In genomic region chr10:13528155-13528554, GRCm38 (mm10) we compare ENCODE assay signal across 24 mouse cellular contexts. TPM values are rescaled to one million over a fixed set of nuclear protein-coding genes. Genes with fewer than 3 reads are reported as not detected.
DNase-seq lines count a peak whose midpoint lies in the region; ATAC-seq and TF ChIP-seq lines count a peak whose summit lies in the region.
"Had no signal": no experiment of that assay in that cellular context is flagged by ENCODE, and none has a peak within 500 bp of the region (broad histone marks: within the 10 kb centered on the region; RNA-seq: fewer than 3 reads in every experiment).

No protein-coding gene starts in this region.

- no peaks in the 10 kb centered on the region for H3K4me1 ChIP-seq in heart, embryonic 12.5 days (replicated peaks)
- H3K4me1 ChIP-seq in liver, postnatal 0 days (ENCODE audit: insufficient read depth) = no peaks in the 10 kb centered on the region
- H3K4me1 ChIP-seq in intestine, postnatal 0 days (replicated peaks; ENCODE audit: control insufficient read depth, insufficient read depth, low read length) = no peaks in the 10 kb centered on the region
- H3K4me1 ChIP-seq: embryonic facial prominence, embryonic 10.5 days; embryonic facial prominence, embryonic 12.5 days; forebrain, embryonic 13.5 days had no signal

- no peak overlapping the region for H3K9ac ChIP-seq in heart, embryonic 12.5 days
- H3K9ac ChIP-seq in liver, postnatal 0 days (replicated peaks) = no peak overlapping the region
- no peak overlapping the region for H3K9ac ChIP-seq in intestine, postnatal 0 days (ENCODE audit: low read depth, low read length)
- H3K9ac ChIP-seq: embryonic facial prominence, embryonic 12.5 days; forebrain, embryonic 13.5 days had no signal

- H3K9me3 ChIP-seq in heart, embryonic 12.5 days (replicated peaks) = no peaks in the 10 kb centered on the region
- no peaks in the 10 kb centered on the region for H3K9me3 ChIP-seq in liver, postnatal 0 days (ENCODE audit: low read length)
- H3K9me3 ChIP-seq in intestine, postnatal 0 days (ENCODE audit: control insufficient read depth) = no peaks in the 10 kb centered on the region
- H3K9me3 ChIP-seq: embryonic facial prominence, embryonic 10.5 days; embryonic facial prominence, embryonic 12.5 days; forebrain, embryonic 13.5 days; G1E had no signal

- TF ChIP-seq CTCF in liver, postnatal 0 days (IDR thresholded peaks at IDR 0.05; ENCODE audit: low read depth) = no peak
- TF ChIP-seq CTCF in intestine, postnatal 0 days (IDR thresholded peaks at IDR 0.05; ENCODE audit: low read depth) = no peak

- H3K36me3 ChIP-seq in heart, embryonic 12.5 days = peaks cover 43% of the 10 kb centered on the region
- H3K36me3 ChIP-seq in liver, postnatal 0 days (replicated peaks; ENCODE audit: insufficient read depth, low read length) = peaks cover 28% of the 10 kb centered on the region
- H3K36me3 ChIP-seq in intestine, postnatal 0 days (ENCODE audit: control insufficient read depth, insufficient read depth) = peaks cover 29% of the 10 kb centered on the region

- no peak for TF ChIP-seq EP300 in liver, postnatal 0 days (IDR thresholded peaks at IDR 0.05; ENCODE audit: low read depth)

- H3K27me3 ChIP-seq in heart, embryonic 12.5 days (replicated peaks) = no peaks in the 10 kb centered on the region
- no peaks in the 10 kb centered on the region for H3K27me3 ChIP-seq in liver, postnatal 0 days (ENCODE audit: insufficient read depth, low read length)
- no peaks in the 10 kb centered on the region for H3K27me3 ChIP-seq in intestine, postnatal 0 days (replicated peaks; ENCODE audit: control insufficient read depth, insufficient read depth, low read length)
- H3K27me3 ChIP-seq: CH12.LX; embryonic facial prominence, embryonic 12.5 days; forebrain, embryonic 13.5 days; Patski had no signal

- peak; percentile 71 for DNase-seq in heart, adult 11 months
- no peak for DNase-seq in liver, postnatal 0 days
- DNase-seq in liver = no peak
- DNase-seq in lung, adult 18-20 months = no peak
- no peak for DNase-seq in layer of hippocampus, postnatal 14 days (ENCODE audit: low spot score in 2 of 2)
- DNase-seq: adrenal gland, adult 8-10 months; adrenal gland, postnatal 14 days; adrenal gland, postnatal 36 days; B cell, adult 2 months; cerebellum, adult 11-12 months; cerebellum, adult 2 months; cerebellum, adult 9-10 months; cerebellum, postnatal 10 days; cerebellum, postnatal 25 days had no signal

- H3K4me3 ChIP-seq in heart, embryonic 12.5 days = no peak overlapping the region
- H3K4me3 ChIP-seq in liver, postnatal 0 days (ENCODE audit: low read depth, low read length) = no peak overlapping the region
- no peak overlapping the region for H3K4me3 ChIP-seq in intestine, postnatal 0 days (ENCODE audit: low read depth, low read length)
- H3K4me3 ChIP-seq: embryonic facial prominence, embryonic 10.5 days; embryonic facial prominence, embryonic 12.5 days; forebrain, embryonic 13.5 days had no signal

- H3K4me2 ChIP-seq in heart, embryonic 12.5 days = no peak overlapping the region
- H3K4me2 ChIP-seq in liver, postnatal 0 days (ENCODE audit: low read depth, low read length) = no peak overlapping the region
- no peak overlapping the region for H3K4me2 ChIP-seq in intestine, postnatal 0 days (replicated peaks; ENCODE audit: low read depth)
- H3K4me2 ChIP-seq: embryonic facial prominence, embryonic 12.5 days; forebrain, embryonic 13.5 days had no signal

- no peak overlapping the region for H3K27ac ChIP-seq in heart, embryonic 12.5 days (ENCODE audit: poor library complexity, severe bottlenecking)
- no peak overlapping the region for H3K27ac ChIP-seq in liver, postnatal 0 days (ENCODE audit: low read depth)
- no peak overlapping the region for H3K27ac ChIP-seq in intestine, postnatal 0 days (ENCODE audit: low read depth, low read length)
- H3K27ac ChIP-seq: embryonic facial prominence, embryonic 10.5 days; embryonic facial prominence, embryonic 12.5 days; forebrain, embryonic 13.5 days had no signal

- ATAC-seq in heart, embryonic 12.5 days (ENCODE audit: insufficient number of reproducible peaks, low FRiP score) = no peak
- ATAC-seq in liver, postnatal 0 days = peak; percentile 31
- ATAC-seq in intestine, postnatal 0 days = peak; percentile 87
- ATAC-seq: activated CD4-positive, CD25-positive, alpha-beta regulatory T cell, adult 4 months; CD4-positive, CD25-positive, alpha-beta regulatory T cell, adult 4 months; forebrain, embryonic 13.5 days; Patski had no signal

- 77% methylated on average over 4 of the region's 4 CpGs for WGBS in heart, embryonic 12.5 days
- WGBS in liver, postnatal 0 days (ENCODE audit: insufficient replicate concordance) = 70% methylated on average over 4 of the region's 4 CpGs
- 34% methylated on average over 4 of the region's 4 CpGs for WGBS in intestine, postnatal 0 days

RNA-seq across cellular contexts. Expression of gene Adat2, which starts 24.5 kb away (rescaled TPM):
- polyA plus RNA-seq in heart, embryonic 12.5 days (2016; fragmentation: Nextera tagmentation; extraction: Ambion mirVana) = 2.2 and 3.2 TPM in 2 replicates
- polyA plus RNA-seq in liver, postnatal 0 days (2015; fragmentation: Nextera tagmentation; extraction: Ambion mirVana) = 2.1 and 2.9 TPM in 2 replicates
- polyA plus RNA-seq in intestine, postnatal 0 days (2015; fragmentation: Nextera tagmentation; extraction: Ambion mirVana) = 2.5 and 3.2 TPM in 2 replicates
- total RNA-seq in layer of hippocampus, postnatal 14 days (2021) = 1 to 10 TPM; 7.5 to 8.2 TPM

RNA-seq across cellular contexts. Expression of gene Pex3, which starts 24.8 kb away (rescaled TPM):
- 20.2 and 20.4 TPM in 2 replicates for polyA plus RNA-seq in heart, embryonic 12.5 days (2016; fragmentation: Nextera tagmentation; extraction: Ambion mirVana)
- polyA plus RNA-seq in liver, postnatal 0 days (2015; fragmentation: Nextera tagmentation; extraction: Ambion mirVana) = 13.6 and 14.5 TPM in 2 replicates
- 21.5 and 23.8 TPM in 2 replicates for polyA plus RNA-seq in intestine, postnatal 0 days (2015; fragmentation: Nextera tagmentation; extraction: Ambion mirVana)
- 10 to 100 TPM; 23.8 to 24.8 TPM for total RNA-seq in layer of hippocampus, postnatal 14 days (2021)

RNA-seq across cellular contexts. Expression of gene Fuca2, which starts 28.8 kb away (rescaled TPM):
- polyA plus RNA-seq in heart, embryonic 12.5 days (2016; fragmentation: Nextera tagmentation; extraction: Ambion mirVana) = 63.2 and 67.6 TPM in 2 replicates
- polyA plus RNA-seq in liver, postnatal 0 days (2015; fragmentation: Nextera tagmentation; extraction: Ambion mirVana) = 35.8 and 39.8 TPM in 2 replicates
- 1,219 and 1,230 TPM in 2 replicates for polyA plus RNA-seq in intestine, postnatal 0 days (2015; fragmentation: Nextera tagmentation; extraction: Ambion mirVana)
- total RNA-seq in layer of hippocampus, postnatal 14 days (2021) = 10 to 100 TPM; 41.9 to 45.1 TPM
- polyA plus RNA-seq: G1E had no signal

RNA-seq across cellular contexts. Expression of gene Phactr2, which starts 53.9 kb away (rescaled TPM):
- 58.1 and 65.7 TPM in 2 replicates for polyA plus RNA-seq in heart, embryonic 12.5 days (2016; fragmentation: Nextera tagmentation; extraction: Ambion mirVana)
- polyA plus RNA-seq in liver, postnatal 0 days (2015; fragmentation: Nextera tagmentation; extraction: Ambion mirVana) = 4.9 and 5.4 TPM in 2 replicates
- 11.3 and 12.3 TPM in 2 replicates for polyA plus RNA-seq in intestine, postnatal 0 days (2015; fragmentation: Nextera tagmentation; extraction: Ambion mirVana)
- 10 to 100 TPM; 26.3 to 28.1 TPM for total RNA-seq in layer of hippocampus, postnatal 14 days (2021)
- polyA plus RNA-seq: G1E had no signal

Comparison
In these comparisons a context has a peak if more than half of its experiments do, and no peak if none do; other contexts are left out.
1. RNA of gene Fuca2, which starts 28.8 kb away (polyA plus RNA-seq): 1,219 to 1,230 TPM in intestine, postnatal 0 days; 63.2 to 67.6 TPM in heart, embryonic 12.5 days and 35.8 to 39.8 TPM in liver, postnatal 0 days; every median in the first group is over 10 times any median in the second.